Mouse (Mus musculus) retina, adult 2 months (tissue): Measurements from ENCODE around the gene Cdyl2.

Experiments
- DNase-seq: peaks from one replicate; pipeline ENCODE4 v3.0.0-alpha.2; 2012; ENCODE audit warnings: low read depth, low spot score

Cdyl2 gene

DNA sequence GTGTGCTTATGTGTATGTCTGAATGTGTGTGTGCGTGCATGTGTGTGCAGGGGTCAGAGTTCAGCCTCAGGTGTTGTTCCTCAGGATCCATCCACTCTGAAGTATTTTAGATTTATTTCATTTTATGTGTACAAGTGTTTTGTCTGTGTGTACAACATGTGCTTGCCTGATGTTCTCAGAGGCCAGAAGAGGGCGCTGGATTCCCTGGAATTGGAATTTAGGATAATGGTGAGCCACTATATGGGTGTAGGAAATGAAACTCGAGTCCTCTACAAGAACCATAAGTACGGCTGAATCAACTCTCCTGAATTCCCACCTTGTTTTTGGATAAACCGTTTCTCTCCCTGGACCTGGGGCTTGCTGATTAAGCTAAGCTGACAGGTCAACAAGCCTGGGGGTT, 61.2 kb downstream of the Cdyl2 start:
- DNase-seq, result no peak

DNA sequence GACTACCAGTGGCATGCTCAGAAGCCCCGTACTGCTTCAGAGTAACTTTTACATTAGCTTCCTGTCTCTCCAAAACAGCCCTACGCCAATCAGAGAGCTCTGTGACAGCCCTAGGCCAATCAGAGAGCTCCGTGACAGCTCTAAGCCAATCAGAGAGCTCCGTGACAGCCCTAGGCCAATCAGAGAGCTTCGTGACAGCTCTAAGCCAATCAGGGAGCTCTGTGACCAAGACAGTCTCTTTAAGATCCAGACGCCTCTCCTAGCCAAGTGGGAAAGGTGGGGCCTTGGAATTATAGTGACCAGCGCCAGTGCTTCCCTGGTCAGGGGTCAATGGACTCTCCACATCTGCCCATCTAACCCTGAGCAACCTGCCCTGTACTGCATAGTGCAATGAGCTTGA, 62.2 kb downstream of the Cdyl2 start:
- no peak for DNase-seq

GRCm38 (mm10) chr8:116668977-116669376, 63.8 kb downstream of the Cdyl2 start:
- DNase-seq, result no peak

GRCm38 (mm10) chr8:116666781-116667325, 65.9 kb downstream of the Cdyl2 start:
- DNase-seq, result no peak

DNA sequence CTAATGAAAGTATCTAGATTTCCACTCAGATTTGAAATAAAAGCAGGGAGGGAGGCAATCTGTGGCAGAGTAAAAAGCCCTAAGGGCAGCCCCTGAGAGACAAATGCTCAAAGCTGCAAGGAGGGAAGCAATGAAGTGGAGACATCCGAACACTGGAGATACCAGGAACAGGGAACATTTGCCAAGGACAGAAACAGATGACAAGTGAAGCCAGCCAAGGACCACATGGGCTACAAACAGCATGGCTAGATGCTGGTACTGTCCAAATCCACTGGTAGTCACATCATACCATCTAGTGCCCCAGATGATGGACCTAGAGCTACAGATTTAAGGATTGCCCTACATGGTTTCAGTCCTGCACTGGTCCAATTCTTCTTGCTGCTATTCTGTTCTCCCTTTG, 71.3 kb downstream of the Cdyl2 start:
- no peak for DNase-seq

DNA sequence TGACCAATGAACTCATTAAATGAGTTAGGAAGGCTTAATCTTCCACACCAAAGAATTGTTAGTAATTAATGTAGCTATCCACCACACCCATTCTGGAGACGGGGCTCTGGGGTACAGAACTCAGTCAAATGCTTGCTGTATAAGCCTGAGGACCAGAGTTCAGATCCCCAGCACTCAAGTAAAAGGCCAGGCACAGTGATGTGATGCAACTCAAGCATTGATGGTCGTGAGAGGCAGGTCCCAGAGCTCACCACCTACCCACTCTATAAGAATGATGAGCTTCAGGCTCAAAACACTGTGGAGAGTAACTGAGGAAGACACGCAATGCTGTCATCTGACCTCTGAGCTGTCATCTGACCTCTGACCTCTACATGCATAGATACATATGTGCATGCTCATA, 76.0 kb downstream of the Cdyl2 start:
- DNase-seq, result no peak

GRCm38 (mm10) chr8:116654881-116655280, 77.9 kb downstream of the Cdyl2 start:
- no peak for DNase-seq

GRCm38 (mm10) chr8:116652949-116653348, 79.8 kb downstream of the Cdyl2 start:
- DNase-seq, result no peak

DNA sequence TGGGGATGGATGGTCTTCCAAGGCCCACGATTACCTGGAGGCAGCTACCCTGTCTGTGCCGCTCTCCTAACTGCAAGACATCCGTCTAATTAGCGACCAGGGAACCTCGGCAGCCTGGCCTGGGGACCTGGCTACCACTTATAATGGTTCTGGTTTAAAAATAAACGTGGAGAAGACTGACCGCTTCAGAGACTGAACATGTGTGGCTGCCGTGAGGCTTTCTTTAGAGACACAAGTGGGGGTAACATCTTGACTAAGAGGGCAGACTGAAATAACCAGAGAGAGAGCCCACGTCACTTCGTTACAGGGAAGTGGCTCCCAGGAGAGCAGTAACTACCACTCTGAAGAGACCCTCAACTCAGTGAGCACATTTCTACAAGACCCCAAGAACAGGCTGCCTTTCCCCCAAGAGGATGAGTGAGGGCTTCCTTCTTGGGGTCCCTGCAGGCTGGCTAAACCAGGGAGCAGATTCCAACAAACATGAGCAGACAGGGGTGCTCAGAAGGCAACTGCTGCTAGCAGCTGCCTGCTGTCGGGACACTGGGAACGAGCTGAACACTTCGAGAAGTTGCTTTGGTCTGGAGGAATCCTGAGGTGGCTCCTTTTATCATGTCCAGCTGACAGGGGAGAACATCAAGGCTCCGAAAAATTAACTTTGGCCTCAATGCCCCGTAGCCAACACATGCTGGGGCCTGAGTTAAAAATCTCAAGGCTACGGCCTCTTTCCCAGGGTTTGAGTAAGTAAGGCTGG, 82.6 kb downstream of the Cdyl2 start:
- DNase-seq, result no peak

DNA sequence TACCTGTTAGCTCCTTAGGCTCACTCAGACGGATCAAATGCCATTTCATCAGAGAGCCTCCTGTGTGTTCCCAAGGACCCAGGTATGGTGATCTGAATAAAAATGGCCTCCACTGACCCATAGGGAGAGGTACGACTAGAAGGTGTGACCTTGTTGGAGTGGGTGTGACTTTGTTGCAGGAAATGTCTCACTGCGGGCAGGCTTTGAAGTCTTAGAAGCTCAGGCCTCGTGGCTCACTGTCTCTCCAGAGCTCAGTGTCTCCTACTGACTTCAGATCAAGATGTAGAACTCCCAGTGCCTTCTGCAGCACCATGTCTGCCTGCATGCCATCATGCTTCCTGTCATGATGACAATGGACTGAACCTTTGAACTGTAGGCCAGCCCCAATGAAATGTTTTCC, 87.4 kb downstream of the Cdyl2 start:
- no peak for DNase-seq

- no peak for DNase-seq
Observed at GRCm38 (mm10) chr8:116640925-116641324, 91.9 kb downstream of the Cdyl2 start.

GRCm38 (mm10) chr8:116637998-116638397, 94.8 kb downstream of the Cdyl2 start:
- no peak for DNase-seq

DNA sequence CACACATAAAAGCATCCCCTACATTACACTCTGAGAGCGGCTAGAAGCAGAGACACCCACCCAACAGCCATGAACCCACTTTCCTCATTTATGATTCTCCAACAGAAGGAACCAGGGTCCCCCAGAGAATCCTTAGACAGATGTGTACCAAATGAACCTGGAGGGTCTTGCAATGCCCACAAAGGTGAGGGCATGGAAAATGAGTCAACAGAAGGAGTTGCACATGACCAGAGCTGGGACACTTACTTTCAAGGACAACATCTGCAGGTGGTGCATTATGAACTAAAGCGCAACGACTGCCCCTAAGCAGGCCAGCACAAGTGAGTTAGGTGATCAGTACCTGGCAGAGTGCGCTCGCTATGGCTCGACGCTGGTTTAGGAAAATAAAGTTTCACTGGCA, 95.6 kb downstream of the Cdyl2 start:
- no peak for DNase-seq

DNA sequence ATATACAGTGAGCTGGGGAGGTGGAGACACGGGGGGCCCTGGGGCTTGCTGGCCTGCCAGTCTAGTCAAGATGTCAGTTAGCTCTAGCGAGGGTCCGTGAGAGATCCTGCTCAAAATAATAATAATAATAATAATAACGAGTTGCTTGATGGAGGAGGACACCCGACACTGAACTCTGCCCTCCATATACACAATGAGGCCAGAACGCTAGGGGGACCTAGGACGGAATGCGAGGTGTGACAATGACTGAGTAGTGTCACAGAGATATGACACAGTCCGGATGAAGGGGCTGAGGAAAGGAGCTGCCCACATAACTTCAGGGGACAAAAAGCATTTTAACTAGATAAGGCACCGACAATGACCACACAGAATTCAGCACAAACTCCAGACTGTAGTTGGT, 96.4 kb downstream of the Cdyl2 start:
- no peak for DNase-seq

GRCm38 (mm10) chr8:116635972-116636371, 96.8 kb downstream of the Cdyl2 start:
- no peak for DNase-seq

DNA sequence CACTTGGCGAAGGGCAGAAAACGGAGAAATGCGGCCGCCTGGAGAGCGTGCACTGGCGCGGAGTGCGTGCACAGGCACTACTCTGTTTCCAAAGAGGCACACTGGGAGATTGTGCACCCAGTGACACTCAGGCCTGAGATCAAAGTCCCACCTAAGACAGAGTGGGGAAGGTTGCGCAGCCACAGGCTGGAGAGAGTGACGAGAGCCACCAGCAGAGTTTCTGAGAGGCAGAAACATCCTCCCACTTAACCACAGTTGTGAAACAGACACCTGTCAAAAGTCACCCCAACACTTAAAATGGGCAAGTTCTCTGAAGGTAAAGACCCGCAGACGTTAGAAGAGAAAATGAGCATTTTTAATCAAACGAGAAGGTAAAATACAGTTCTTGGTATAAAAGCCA, 97.5 kb downstream of the Cdyl2 start:
- no peak for DNase-seq

DNA sequence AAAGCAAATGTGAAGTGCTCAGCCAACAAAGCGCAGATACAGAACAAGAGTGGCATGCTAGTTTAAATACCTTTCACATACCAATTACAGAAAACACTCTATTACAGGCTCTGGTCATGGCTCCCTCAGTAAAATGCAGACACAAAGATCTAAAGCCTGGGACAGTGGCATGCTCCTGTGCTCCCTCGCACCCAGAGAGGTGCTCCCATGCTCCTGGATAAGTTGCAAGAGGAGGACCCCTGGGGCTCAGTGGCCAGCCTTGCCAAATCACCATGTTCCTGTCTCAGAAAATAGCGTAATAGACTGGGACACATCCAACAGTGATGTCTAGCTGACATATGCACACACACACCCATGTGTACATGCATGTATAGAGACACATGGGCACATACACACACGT, 98.4 kb downstream of the Cdyl2 start:
- no peak for DNase-seq

DNA sequence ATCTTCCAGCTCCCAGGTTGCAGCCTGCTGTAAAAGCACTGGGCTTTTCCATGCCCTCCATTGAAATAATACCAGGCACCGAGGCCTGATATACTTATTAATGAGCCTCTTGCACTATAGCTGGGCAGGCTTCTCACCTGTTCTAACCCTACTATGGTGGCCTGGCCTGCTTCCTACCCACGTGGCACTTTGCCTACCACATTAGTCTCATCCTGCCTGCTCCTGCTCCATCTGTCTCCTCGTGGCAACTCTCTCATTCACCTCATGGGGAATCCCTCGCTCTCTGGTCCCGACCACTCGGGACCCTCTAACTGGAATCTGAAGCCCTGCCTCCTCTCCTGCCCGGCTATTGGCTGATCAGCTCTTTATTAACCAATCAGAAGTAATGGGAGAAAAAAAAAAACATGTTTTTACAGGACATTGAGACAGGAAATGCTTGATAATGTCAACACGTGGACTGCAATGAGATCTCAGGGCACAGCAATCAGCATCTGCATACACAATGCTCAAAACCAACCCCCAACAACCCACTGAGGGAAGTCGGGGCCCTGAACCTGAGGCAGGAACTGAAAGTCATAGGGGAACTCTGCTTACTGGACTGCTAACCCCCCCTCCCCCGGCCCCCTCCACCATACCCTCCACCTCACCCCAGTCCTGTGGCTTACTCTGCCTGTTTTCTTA, 99.2 kb downstream of the Cdyl2 start:
- DNase-seq, result no peak

DNA sequence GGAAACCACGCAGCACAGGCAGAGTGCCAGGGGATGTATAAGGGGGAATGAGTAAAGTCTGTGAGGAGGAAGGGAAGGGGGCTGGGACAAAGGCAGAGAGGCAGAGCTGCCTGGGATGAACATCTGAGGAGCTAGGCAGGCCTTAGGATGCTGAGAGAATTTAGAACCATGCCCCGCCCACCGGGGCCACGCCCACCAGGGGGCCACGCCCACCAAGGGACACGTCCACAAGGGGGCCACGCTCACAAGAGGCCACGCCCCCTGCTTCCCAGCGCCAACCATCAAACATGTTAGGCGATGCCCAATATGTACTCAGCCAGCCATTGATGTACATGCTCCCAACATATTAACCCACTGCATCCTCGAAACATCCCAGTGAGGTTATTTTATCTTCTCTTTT, 102.7 kb downstream of the Cdyl2 start:
- DNase-seq, result no peak

DNA sequence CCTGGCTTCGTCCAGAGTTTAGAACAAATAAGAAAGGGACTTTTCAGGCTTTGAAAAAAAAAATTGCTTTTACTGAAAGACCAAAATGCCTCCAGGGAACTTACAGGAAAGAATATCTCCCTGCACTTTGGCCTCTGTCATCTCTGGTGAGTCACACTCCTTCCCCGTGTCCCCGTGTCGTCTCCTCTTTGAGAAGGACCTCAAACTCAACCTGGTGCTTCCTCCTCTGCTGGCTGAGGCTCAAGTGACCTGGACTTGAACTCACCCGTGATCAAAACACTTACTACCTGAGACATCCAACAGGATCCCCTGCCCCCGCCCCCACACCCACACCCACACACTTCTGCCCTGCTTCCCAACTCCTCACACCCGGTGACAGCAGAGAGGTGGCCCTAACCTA, 103.8 kb downstream of the Cdyl2 start:
- DNase-seq, result no peak

GRCm38 (mm10) chr8:116627854-116628479, 104.8 kb downstream of the Cdyl2 start:
- DNase-seq, result no peak

DNA sequence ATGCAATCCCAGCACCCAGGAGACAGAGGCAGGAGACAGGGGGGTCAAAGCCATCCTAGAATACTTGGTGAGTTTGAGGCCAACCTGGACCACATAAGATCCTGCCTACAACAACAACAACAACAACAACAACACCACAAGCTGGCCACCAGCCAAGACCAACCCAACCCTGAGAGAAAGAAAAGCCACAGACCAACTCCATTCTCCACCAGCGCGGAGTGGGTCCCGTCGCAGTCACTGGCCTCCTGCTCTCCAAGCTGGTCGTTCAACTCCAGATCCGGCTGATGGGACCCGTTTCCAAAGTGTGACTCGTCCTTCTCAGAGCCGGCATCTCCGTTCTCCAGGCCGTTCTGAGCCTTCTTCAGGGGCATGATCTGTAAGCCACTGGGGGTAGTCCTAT, 109.2 kb downstream of the Cdyl2 start:
- no peak for DNase-seq

- no peak for DNase-seq
Observed at GRCm38 (mm10) chr8:116622326-116622725, 110.5 kb downstream of the Cdyl2 start.
